Mouse (Mus musculus): ENCODE data around the gene Afdn. TPM values are rescaled to one million over a fixed set of nuclear protein-coding genes. Genes with fewer than 3 reads are reported as not detected.

Afdn gene
- 6.6 and 7.9 TPM in 2 replicates for polyA plus RNA-seq (2011; ENCODE audit: insufficient read depth, insufficient read length, low replicate concordance, missing spikeins)

DNA sequence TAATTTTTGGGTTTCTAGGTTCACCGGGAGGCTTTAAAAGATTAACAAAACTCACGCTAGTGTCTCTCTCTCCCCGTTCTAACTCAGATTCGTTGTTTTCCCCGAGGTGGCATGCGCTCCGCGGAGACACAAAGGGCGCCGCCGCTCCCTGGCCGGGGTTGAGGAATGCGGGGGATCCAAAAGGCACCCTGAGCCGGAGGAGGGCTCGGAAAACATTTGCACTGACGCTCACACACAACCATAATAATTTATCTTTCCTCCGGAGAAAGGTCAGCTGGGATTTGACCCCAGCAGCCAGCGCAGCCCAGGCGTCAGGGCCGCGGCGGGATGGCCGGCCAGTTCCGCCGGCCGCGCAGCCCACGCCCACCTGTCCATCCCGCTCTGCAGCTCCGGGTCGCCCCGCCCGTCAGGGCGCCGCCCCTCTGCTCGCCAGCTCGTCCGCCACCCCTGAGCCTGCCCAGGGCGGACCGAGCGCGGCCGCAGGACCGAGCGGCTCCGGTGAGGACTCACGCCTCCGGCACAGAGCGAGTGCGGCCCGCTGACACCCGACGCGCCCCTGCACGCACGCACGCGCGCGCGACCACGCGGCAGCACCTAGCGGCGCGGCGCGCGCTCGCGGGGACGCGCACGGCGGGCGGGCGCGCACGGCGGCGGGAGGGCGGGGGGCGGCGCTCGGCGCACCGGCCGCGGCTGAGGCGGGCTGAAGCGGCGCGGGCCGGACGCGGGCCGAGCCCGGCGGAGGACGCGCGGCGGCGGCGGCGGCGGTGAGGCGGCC is at the start of gene Afdn:
Gene Afdn (plus strand): TSS at position 687 of the 775 bp plus-strand sequence.
- H3K4me3 ChIP-seq (replicated peaks; ENCODE audit: control insufficient read depth, low read depth, low read length) = peak within 1 kb of the TSS; percentile 55
- no peak within 1 kb of the TSS; the same call in 1 of the 2 replicates for H3K27ac ChIP-seq (ENCODE audit: control insufficient read depth, insufficient read depth, low read depth, low read length, poor library complexity)
- no peaks in the 10 kb centered on the region for H3K4me1 ChIP-seq (ENCODE audit: control insufficient read depth, insufficient read depth, low read length)
- TF ChIP-seq POLR2A (IDR thresholded peaks at IDR 0.05; ENCODE audit: borderline replicate concordance, control insufficient read depth, low read depth, low read length) = no peak
- TF ChIP-seq CTCF (IDR thresholded peaks at IDR 0.05; ENCODE audit: control insufficient read depth, insufficient read depth, low read length) = no peak
- 16% methylated on average over 108 of the region's 108 CpGs for WGBS

DNA sequence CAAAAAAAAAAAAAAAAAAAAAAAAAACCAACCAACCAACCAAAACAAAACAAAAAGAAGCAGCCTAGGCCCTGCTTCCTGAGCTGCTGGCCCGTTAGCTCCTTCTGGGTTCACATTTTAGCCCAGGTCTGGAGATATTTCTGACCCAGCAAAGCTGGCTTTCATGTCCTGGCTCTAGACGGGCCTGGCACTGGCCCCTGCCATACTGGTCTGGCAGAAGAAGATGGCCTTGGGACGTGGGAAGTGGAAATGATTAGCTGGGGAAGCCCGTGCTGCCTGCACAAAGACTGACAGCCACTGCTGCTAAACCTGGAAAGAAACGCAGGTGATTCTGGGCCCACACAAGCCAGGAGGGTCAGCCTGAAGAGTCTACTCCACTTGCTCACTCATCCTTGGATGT is 49.2 kb upstream of the Afdn start:
- Histone ChIP-seq H3K4me3 (replicated peaks; ENCODE audit: control insufficient read depth, low read depth, low read length) (no peak overlapping the region), H3K4me1 (ENCODE audit: control insufficient read depth, insufficient read depth, low read length) (no peaks in the 10 kb centered on the region), H3K27ac (ENCODE audit: control insufficient read depth, insufficient read depth, low read depth, low read length, poor library complexity) (no peak overlapping the region)
- 74% methylated on average over 5 of the region's 5 CpGs for WGBS
- TF ChIP-seq CTCF (IDR thresholded peaks at IDR 0.05; ENCODE audit: control insufficient read depth, insufficient read depth, low read length) = no peak
- TF ChIP-seq POLR2A (IDR thresholded peaks at IDR 0.05; ENCODE audit: borderline replicate concordance, control insufficient read depth, low read depth, low read length) = no peak

- TF ChIP-seq POLR2A (IDR thresholded peaks at IDR 0.05; ENCODE audit: borderline replicate concordance, control insufficient read depth, low read depth, low read length) = no peak
- no peak for TF ChIP-seq CTCF (IDR thresholded peaks at IDR 0.05; ENCODE audit: control insufficient read depth, insufficient read depth, low read length)
- Histone ChIP-seq H3K27ac (ENCODE audit: control insufficient read depth, insufficient read depth, low read depth, low read length, poor library complexity) (no peak overlapping the region), H3K4me1 (ENCODE audit: control insufficient read depth, insufficient read depth, low read length) (no peaks in the 10 kb centered on the region), H3K4me3 (replicated peaks; ENCODE audit: control insufficient read depth, low read depth, low read length) (no peak overlapping the region)
- WGBS = 43% methylated on average over 6 of the region's 6 CpGs
These were observed 48.2 kb upstream of the Afdn start for GRCm38 (mm10) chr17:13712116-13712515.

DNA sequence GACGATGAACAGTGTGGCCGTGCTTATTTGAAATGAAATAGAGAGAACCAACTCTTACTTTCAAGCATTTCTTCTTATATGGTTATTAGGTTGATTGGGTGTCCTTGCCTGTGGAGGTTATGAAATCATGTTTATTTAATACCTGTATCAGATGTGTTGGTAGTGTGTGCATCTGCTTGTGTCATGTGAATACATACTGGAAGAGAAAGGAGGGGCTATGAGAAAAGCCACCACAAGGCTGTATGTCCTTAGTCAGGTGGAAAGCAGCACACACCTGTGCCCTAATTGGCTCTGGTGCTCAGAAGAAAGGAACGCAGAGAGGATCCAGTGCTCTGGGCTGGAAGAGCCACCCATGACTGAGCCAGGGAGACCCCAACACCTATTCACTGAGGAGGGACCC is 47.8 kb upstream of the Afdn start:
- Histone ChIP-seq H3K4me3 (replicated peaks; ENCODE audit: control insufficient read depth, low read depth, low read length) (no peak overlapping the region), H3K27ac (ENCODE audit: control insufficient read depth, insufficient read depth, low read depth, low read length, poor library complexity) (no peak overlapping the region), H3K4me1 (ENCODE audit: control insufficient read depth, insufficient read depth, low read length) (no peaks in the 10 kb centered on the region)
- WGBS = 88% methylated on average over 3 of the region's 3 CpGs
- no peak for TF ChIP-seq POLR2A (IDR thresholded peaks at IDR 0.05; ENCODE audit: borderline replicate concordance, control insufficient read depth, low read depth, low read length)
- no peak for TF ChIP-seq CTCF (IDR thresholded peaks at IDR 0.05; ENCODE audit: control insufficient read depth, insufficient read depth, low read length)

DNA sequence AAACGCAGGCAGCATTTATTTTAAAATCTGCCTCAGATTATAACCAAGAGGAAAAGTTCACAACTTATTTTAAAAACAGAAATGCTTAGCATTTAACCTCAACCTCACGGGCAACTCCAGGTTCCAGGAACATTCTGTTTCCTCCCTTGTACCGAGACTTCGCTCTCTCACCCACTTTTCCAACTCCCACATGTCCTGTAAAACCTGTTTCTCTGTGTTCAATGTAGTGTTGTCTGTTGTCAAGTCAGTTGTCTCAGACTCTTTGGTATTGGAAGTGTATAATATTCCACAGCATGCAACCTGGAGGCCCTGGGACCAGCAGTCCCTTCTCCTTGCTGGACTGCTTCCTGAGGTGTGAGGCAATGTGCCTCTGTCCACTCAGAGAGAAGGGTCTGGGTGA is 46.2 kb upstream of the Afdn start:
- WGBS = 83% methylated on average over 4 of the region's 4 CpGs
- no peaks in the 10 kb centered on the region for H3K4me1 ChIP-seq (ENCODE audit: control insufficient read depth, insufficient read depth, low read length)
- no peak overlapping the region for H3K27ac ChIP-seq (ENCODE audit: control insufficient read depth, insufficient read depth, low read depth, low read length, poor library complexity)
- no peak overlapping the region for H3K4me3 ChIP-seq (replicated peaks; ENCODE audit: control insufficient read depth, low read depth, low read length)
- TF ChIP-seq POLR2A (IDR thresholded peaks at IDR 0.05; ENCODE audit: borderline replicate concordance, control insufficient read depth, low read depth, low read length) (no peak), CTCF (IDR thresholded peaks at IDR 0.05; ENCODE audit: control insufficient read depth, insufficient read depth, low read length) (no peak)

GRCm38 (mm10) chr17:13714654-13715053 is 45.7 kb upstream of the Afdn start:
- H3K27ac ChIP-seq (ENCODE audit: control insufficient read depth, insufficient read depth, low read depth, low read length, poor library complexity) = no peak overlapping the region
- TF ChIP-seq POLR2A (IDR thresholded peaks at IDR 0.05; ENCODE audit: borderline replicate concordance, control insufficient read depth, low read depth, low read length) (no peak), CTCF (IDR thresholded peaks at IDR 0.05; ENCODE audit: control insufficient read depth, insufficient read depth, low read length) (no peak)
- no peaks in the 10 kb centered on the region for H3K4me1 ChIP-seq (ENCODE audit: control insufficient read depth, insufficient read depth, low read length)
- 79% methylated on average over 4 of the region's 4 CpGs for WGBS
- H3K4me3 ChIP-seq (replicated peaks; ENCODE audit: control insufficient read depth, low read depth, low read length) = no peak overlapping the region

GRCm38 (mm10) chr17:13715511-13715910 is 44.8 kb upstream of the Afdn start:
- Histone ChIP-seq H3K27ac (ENCODE audit: control insufficient read depth, insufficient read depth, low read depth, low read length, poor library complexity) (no peak overlapping the region), H3K4me3 (replicated peaks; ENCODE audit: control insufficient read depth, low read depth, low read length) (no peak overlapping the region), H3K4me1 (ENCODE audit: control insufficient read depth, insufficient read depth, low read length) (no peaks in the 10 kb centered on the region)
- WGBS = 31% methylated on average over 9 of the region's 9 CpGs
- TF ChIP-seq CTCF (IDR thresholded peaks at IDR 0.05; ENCODE audit: control insufficient read depth, insufficient read depth, low read length) (no peak), POLR2A (IDR thresholded peaks at IDR 0.05; ENCODE audit: borderline replicate concordance, control insufficient read depth, low read depth, low read length) (no peak)

DNA sequence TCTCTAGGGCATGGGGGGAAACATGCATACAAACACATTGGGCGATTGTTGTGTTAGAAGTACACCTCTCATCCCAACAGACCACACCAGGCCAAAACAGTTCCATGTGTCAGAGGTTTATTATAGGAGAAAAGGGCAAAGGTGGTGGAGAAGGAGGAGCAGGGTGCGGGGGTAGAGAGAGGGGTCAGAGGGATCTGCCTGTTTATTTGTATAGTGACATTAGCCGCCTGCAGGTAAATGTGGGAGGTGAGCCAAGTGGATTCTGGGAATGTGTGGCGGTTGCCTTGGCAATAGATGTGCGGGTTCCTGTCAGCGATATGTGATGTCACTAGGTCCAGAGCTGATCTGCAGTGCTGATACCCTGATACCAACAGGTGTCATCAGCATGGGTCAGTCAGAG is 44.0 kb upstream of the Afdn start:
- TF ChIP-seq POLR2A (IDR thresholded peaks at IDR 0.05; ENCODE audit: borderline replicate concordance, control insufficient read depth, low read depth, low read length) = no peak
- TF ChIP-seq CTCF (IDR thresholded peaks at IDR 0.05; ENCODE audit: control insufficient read depth, insufficient read depth, low read length) = no peak
- Histone ChIP-seq H3K4me3 (replicated peaks; ENCODE audit: control insufficient read depth, low read depth, low read length) (no peak overlapping the region), H3K4me1 (ENCODE audit: control insufficient read depth, insufficient read depth, low read length) (no peaks in the 10 kb centered on the region), H3K27ac (ENCODE audit: control insufficient read depth, insufficient read depth, low read depth, low read length, poor library complexity) (no peak overlapping the region)
- 91% methylated on average over 6 of the region's 6 CpGs for WGBS

Data from bone marrow, adult 2 months (tissue).